ENCODE assay signal across 8 mouse cellular contexts in the genomic region with DNA sequence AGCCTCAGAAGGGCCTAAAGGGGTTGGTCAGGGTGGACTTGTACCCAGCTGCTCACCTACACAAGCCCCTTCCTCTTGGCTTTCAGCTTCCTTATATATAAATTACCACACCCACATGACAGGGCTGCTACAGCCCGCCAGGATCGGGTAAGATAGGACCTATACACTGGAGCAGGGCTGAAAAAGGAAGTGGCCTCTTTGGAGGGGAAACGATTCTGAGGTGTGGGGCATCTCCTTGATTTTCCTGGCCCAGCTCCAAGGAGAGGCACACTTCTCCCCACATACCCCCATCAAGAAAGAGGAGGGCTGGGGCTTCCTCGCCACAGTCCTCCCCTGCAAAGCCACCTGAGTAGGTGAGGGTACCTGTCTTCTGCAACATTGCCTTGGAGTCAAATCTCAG. TPM values are rescaled to one million over a fixed set of nuclear protein-coding genes. Genes with fewer than 3 reads are reported as not detected.
DNase-seq lines count a peak whose midpoint lies in the region; ATAC-seq and TF ChIP-seq lines count a peak whose summit lies in the region.

No protein-coding gene starts in this region.

- no peaks in the 10 kb centered on the region for H3K9me3 ChIP-seq in embryonic facial prominence, embryonic 11.5 days (replicated peaks; ENCODE audit: control insufficient read depth, low read length)
- no peaks in the 10 kb centered on the region for H3K9me3 ChIP-seq in intestine, postnatal 0 days (ENCODE audit: control insufficient read depth)
- H3K9me3 ChIP-seq in neural tube, embryonic 13.5 days = no peaks in the 10 kb centered on the region

- H3K4me1 ChIP-seq in embryonic facial prominence, embryonic 11.5 days (ENCODE audit: control insufficient read depth, insufficient read depth, low read length) = no peaks in the 10 kb centered on the region
- peaks cover 9% of the 10 kb centered on the region; the same call in 1 of the 2 replicates for H3K4me1 ChIP-seq in intestine, postnatal 0 days (replicated peaks; ENCODE audit: control insufficient read depth, insufficient read depth, low read length)
- H3K4me1 ChIP-seq in neural tube, embryonic 13.5 days (replicated peaks) = peaks cover 39% of the 10 kb centered on the region

- WGBS in embryonic facial prominence, embryonic 11.5 days = 53% methylated on average over 4 of the region's 4 CpGs
- WGBS in intestine, postnatal 0 days = 5% methylated on average over 4 of the region's 4 CpGs
- 42% methylated on average over 4 of the region's 4 CpGs for WGBS in neural tube, embryonic 13.5 days

- no peaks in the 10 kb centered on the region for H3K36me3 ChIP-seq in embryonic facial prominence, embryonic 11.5 days (replicated peaks; ENCODE audit: control insufficient read depth, insufficient read depth, low read depth, low read length)
- H3K36me3 ChIP-seq in intestine, postnatal 0 days (ENCODE audit: control insufficient read depth, insufficient read depth) = peaks cover 37% of the 10 kb centered on the region
- H3K36me3 ChIP-seq in neural tube, embryonic 13.5 days = peaks cover 21% of the 10 kb centered on the region

- H3K9ac ChIP-seq in embryonic facial prominence, embryonic 11.5 days (replicated peaks; ENCODE audit: low read length) = peak overlapping the region; percentile 62
- H3K9ac ChIP-seq in intestine, postnatal 0 days (ENCODE audit: low read depth, low read length) = peak overlapping the region; percentile 57
- peak overlapping the region; percentile 73 for H3K9ac ChIP-seq in neural tube, embryonic 13.5 days

- TF ChIP-seq CTCF in left cerebral cortex, adult 2 months (IDR thresholded peaks at IDR 0.05) = no peak
- TF ChIP-seq CTCF in intestine, postnatal 0 days (IDR thresholded peaks at IDR 0.05; ENCODE audit: low read depth) = no peak

- intact Hi-C loops in left cerebral cortex, adult 2 months (cut with DNase I) = no loop called here
- intact Hi-C loops in left cerebral cortex, postnatal 10 days (cut with DNase I) = no loop called here

- peaks cover 4% of the 10 kb centered on the region; the same call in 1 of the 2 replicates for H3K27me3 ChIP-seq in embryonic facial prominence, embryonic 11.5 days (ENCODE audit: control insufficient read depth, insufficient read depth, low read length)
- no peaks in the 10 kb centered on the region for H3K27me3 ChIP-seq in intestine, postnatal 0 days (replicated peaks; ENCODE audit: control insufficient read depth, insufficient read depth, low read length)
- H3K27me3 ChIP-seq in neural tube, embryonic 13.5 days = peaks cover 25% of the 10 kb centered on the region

- peak overlapping the region; percentile 86 for H3K4me3 ChIP-seq in left cerebral cortex, adult 2 months
- peak overlapping the region; percentile 52 for H3K4me3 ChIP-seq in embryonic facial prominence, embryonic 11.5 days (ENCODE audit: low read depth, low read length)
- H3K4me3 ChIP-seq in intestine, postnatal 0 days (ENCODE audit: low read depth, low read length) = peak overlapping the region; percentile 59
- H3K4me3 ChIP-seq in neural tube, embryonic 13.5 days = peak overlapping the region; percentile 58

- no peak for ATAC-seq in embryonic facial prominence, embryonic 11.5 days (replicated peaks; ENCODE audit: insufficient number of reproducible peaks, low FRiP score, low TSS enrichment, low read depth)
- ATAC-seq in intestine, postnatal 0 days = no peak
- ATAC-seq in neural tube, embryonic 13.5 days (ENCODE audit: low read depth) = no peak

- H3K27ac ChIP-seq in left cerebral cortex, adult 2 months = no peak overlapping the region
- H3K27ac ChIP-seq in embryonic facial prominence, embryonic 11.5 days (replicated peaks; ENCODE audit: low read depth, low read length) = no peak overlapping the region
- H3K27ac ChIP-seq in intestine, postnatal 0 days (ENCODE audit: low read depth, low read length) = peak overlapping the region; percentile 88
- no peak overlapping the region for H3K27ac ChIP-seq in neural tube, embryonic 13.5 days (replicated peaks)

- H3K4me2 ChIP-seq in embryonic facial prominence, embryonic 11.5 days (ENCODE audit: low read depth, low read length) = peak overlapping the region; percentile 62
- peak overlapping the region; percentile 70 for H3K4me2 ChIP-seq in intestine, postnatal 0 days (replicated peaks; ENCODE audit: low read depth)
- H3K4me2 ChIP-seq in neural tube, embryonic 13.5 days = peak overlapping the region; percentile 65

- no peak for DNase-seq in left cerebral cortex, adult 2 months (ENCODE audit: extremely low spot score in 1 of 2, low spot score in 2 of 2)
- no peak for DNase-seq in left cerebral cortex, postnatal 10 days (ENCODE audit: extremely low spot score in 1 of 2, low spot score in 2 of 2)
- no peak for DNase-seq in embryonic facial prominence, embryonic 11.5 days (ENCODE audit: low spot score)
- DNase-seq in thymus, postnatal 36 days = no peak
- DNase-seq in thymus, postnatal 0 days (ENCODE audit: low spot score) = no peak
- DNase-seq in left cerebral cortex, adult 9 months (ENCODE audit: low spot score in 2 of 2) = no peak

RNA-seq across cellular contexts. Expression of a gene that starts 0.8 kb away (rescaled TPM):
- total RNA-seq in left cerebral cortex, adult 2 months (2021) = 10 to 100 TPM; 33.5 to 35.2 TPM
- total RNA-seq in left cerebral cortex, postnatal 10 days (2021) = 10 to 100 TPM; 34.5 to 41.0 TPM
- polyA plus RNA-seq in embryonic facial prominence, embryonic 11.5 days (2014; fragmentation: Nextera tagmentation; extraction: Ambion mirVana) = 26.9 and 30.6 TPM in 2 replicates
- polyA plus RNA-seq in intestine, postnatal 0 days (2015; fragmentation: Nextera tagmentation; extraction: Ambion mirVana) = 1,439 and 1,503 TPM in 2 replicates
- 26.5 and 33.4 TPM in 2 replicates for polyA plus RNA-seq in neural tube, embryonic 13.5 days (2015; fragmentation: Nextera tagmentation; extraction: Ambion mirVana)
- polyA plus RNA-seq in thymus, postnatal 0 days (2015; fragmentation: Nextera tagmentation; extraction: Ambion mirVana) = 35.9 and 38.4 TPM in 2 replicates

RNA-seq across cellular contexts. Expression of a gene that starts 0.9 kb away (rescaled TPM):
- under 1 TPM; 0.25 to 0.42 TPM for total RNA-seq in left cerebral cortex, adult 2 months (2021)
- total RNA-seq in left cerebral cortex, postnatal 10 days (2021) = 1 to 10 TPM in 1 of 2 experiments, under 1 TPM in 1; 0.69 to 2.4 TPM
- 3.6 and 3.7 TPM in 2 replicates for polyA plus RNA-seq in embryonic facial prominence, embryonic 11.5 days (2014; fragmentation: Nextera tagmentation; extraction: Ambion mirVana)
- polyA plus RNA-seq in intestine, postnatal 0 days (2015; fragmentation: Nextera tagmentation; extraction: Ambion mirVana) = 5.4 and 5.5 TPM in 2 replicates
- polyA plus RNA-seq in neural tube, embryonic 13.5 days (2015; fragmentation: Nextera tagmentation; extraction: Ambion mirVana) = 3.0 and 3.7 TPM in 2 replicates
- 12.5 and 14.2 TPM in 2 replicates for polyA plus RNA-seq in thymus, postnatal 0 days (2015; fragmentation: Nextera tagmentation; extraction: Ambion mirVana)

RNA-seq across cellular contexts. Expression of a gene that starts 0.9 kb away (rescaled TPM):
- 100 to 1,000 TPM; 137 to 141 TPM for total RNA-seq in left cerebral cortex, adult 2 months (2021)
- 100 to 1,000 TPM; 130 to 139 TPM for total RNA-seq in left cerebral cortex, postnatal 10 days (2021)
- 214 and 227 TPM in 2 replicates for polyA plus RNA-seq in embryonic facial prominence, embryonic 11.5 days (2014; fragmentation: Nextera tagmentation; extraction: Ambion mirVana)
- polyA plus RNA-seq in intestine, postnatal 0 days (2015; fragmentation: Nextera tagmentation; extraction: Ambion mirVana) = 448 and 457 TPM in 2 replicates
- polyA plus RNA-seq in neural tube, embryonic 13.5 days (2015; fragmentation: Nextera tagmentation; extraction: Ambion mirVana) = 383 and 401 TPM in 2 replicates
- 317 and 322 TPM in 2 replicates for polyA plus RNA-seq in thymus, postnatal 0 days (2015; fragmentation: Nextera tagmentation; extraction: Ambion mirVana)

RNA-seq across cellular contexts. Expression of a gene that starts 16.2 kb away (rescaled TPM):
- total RNA-seq in left cerebral cortex, adult 2 months (2021) = 100 to 1,000 TPM; 206 to 211 TPM
- 100 to 1,000 TPM; 167 to 200 TPM for total RNA-seq in left cerebral cortex, postnatal 10 days (2021)
- polyA plus RNA-seq in embryonic facial prominence, embryonic 11.5 days (2014; fragmentation: Nextera tagmentation; extraction: Ambion mirVana) = 271 and 281 TPM in 2 replicates
- 830 and 832 TPM in 2 replicates for polyA plus RNA-seq in intestine, postnatal 0 days (2015; fragmentation: Nextera tagmentation; extraction: Ambion mirVana)
- polyA plus RNA-seq in neural tube, embryonic 13.5 days (2015; fragmentation: Nextera tagmentation; extraction: Ambion mirVana) = 343 and 383 TPM in 2 replicates
- 488 and 492 TPM in 2 replicates for polyA plus RNA-seq in thymus, postnatal 0 days (2015; fragmentation: Nextera tagmentation; extraction: Ambion mirVana)

RNA-seq across cellular contexts. Expression of a gene that starts 39.1 kb away (rescaled TPM):
- total RNA-seq in left cerebral cortex, adult 2 months (2021) = not detected
- total RNA-seq in left cerebral cortex, postnatal 10 days (2021) = not detected
- polyA plus RNA-seq in embryonic facial prominence, embryonic 11.5 days (2014; fragmentation: Nextera tagmentation; extraction: Ambion mirVana) = 0.34 TPM in 1 of 2 replicates, not detected in the other
- polyA plus RNA-seq in intestine, postnatal 0 days (2015; fragmentation: Nextera tagmentation; extraction: Ambion mirVana) = not detected in 2 replicates
- polyA plus RNA-seq in neural tube, embryonic 13.5 days (2015; fragmentation: Nextera tagmentation; extraction: Ambion mirVana) = not detected in 2 replicates
- polyA plus RNA-seq in thymus, postnatal 0 days (2015; fragmentation: Nextera tagmentation; extraction: Ambion mirVana) = 0.22 TPM in 1 of 2 replicates, not detected in the other

Comparison
In these comparisons a context has a peak if more than half of its experiments do, and no peak if none do; other contexts are left out.
1. RNA of a gene that starts 0.8 kb away (polyA plus RNA-seq): 1,439 to 1,503 TPM in intestine, postnatal 0 days; 35.9 to 38.4 TPM in thymus, postnatal 0 days, 26.9 to 30.6 TPM in embryonic facial prominence, embryonic 11.5 days and 26.5 to 33.4 TPM in neural tube, embryonic 13.5 days; every median in the first group is over 10 times any median in the second.
2. Peak in every context shown above with its lines, with median percentiles within 50 percentile points of each other: H3K4me3 ChIP-seq, H3K4me2 ChIP-seq and H3K9ac ChIP-seq.